Mouse (Mus musculus): ENCODE data around the gene Sfmbt2. TPM values are rescaled to one million over a fixed set of nuclear protein-coding genes. Genes with fewer than 3 reads are reported as not detected.

Gene Sfmbt2
- 0.63 TPM for polyA plus RNA-seq (2014; fragmentation: Illumina TruSeq; extraction: RNeasy Lipid Tissue Mini Kit (QIAGEN cat#74804); ENCODE audit: low read depth, low replicate concordance)

DNA sequence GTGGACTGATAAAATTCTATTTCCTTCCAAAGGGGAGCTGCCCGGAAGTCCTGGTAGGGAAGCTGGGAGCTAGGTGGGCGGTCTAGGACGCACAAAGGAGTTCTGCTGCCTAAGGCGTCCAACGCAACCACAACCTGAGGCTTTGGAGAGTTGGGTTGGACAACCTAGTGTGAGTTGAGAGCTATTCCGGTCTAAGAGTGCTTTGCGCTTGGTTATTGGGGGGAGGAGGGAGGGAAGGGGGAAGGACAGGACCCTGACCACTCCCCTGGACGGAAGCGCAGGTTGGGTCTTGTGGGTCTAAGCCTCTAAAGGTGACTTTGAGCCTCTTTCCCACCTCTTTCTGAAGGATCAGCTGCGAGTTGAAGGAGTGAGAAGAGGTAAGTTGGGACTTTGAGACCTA is at the start of gene Sfmbt2:
Gene Sfmbt2 (plus strand): TSS at position 335 of the 400 bp plus-strand sequence.

Other genes starting within 250 kb of the Sfmbt2 start
- gene Itih2, start 239.1 kb upstream of the Sfmbt2 start, polyA plus RNA-seq (2014; fragmentation: Illumina TruSeq; extraction: RNeasy Lipid Tissue Mini Kit (QIAGEN cat#74804); ENCODE audit: low read depth, low replicate concordance): 15.9 TPM
- gene Itih5, start 216.9 kb upstream of the Sfmbt2 start, polyA plus RNA-seq (2014; fragmentation: Illumina TruSeq; extraction: RNeasy Lipid Tissue Mini Kit (QIAGEN cat#74804); ENCODE audit: low read depth, low replicate concordance): 268 TPM

All from sigmoid colon, adult 10 weeks (tissue).